In genomic region chr17:8368570-8368969, GRCm38 (mm10) we compare ENCODE assay signal across 11 mouse cellular contexts. TPM values are rescaled to one million over a fixed set of nuclear protein-coding genes. Genes with fewer than 3 reads are reported as not detected.
DNase-seq lines count a peak whose midpoint lies in the region; ATAC-seq lines count a peak whose summit lies in the region.
"Had no signal": no experiment of that assay in that cellular context is flagged by ENCODE, and none has a peak within 500 bp of the region (broad histone marks: within the 10 kb centered on the region; RNA-seq: fewer than 3 reads in every experiment).

No protein-coding gene starts in this region.

- peak overlapping the region; percentile 99 for H3K27ac ChIP-seq in hindbrain, embryonic 12.5 days
- H3K27ac ChIP-seq in midbrain, embryonic 12.5 days (replicated peaks) = peak overlapping the region; percentile 98

- ATAC-seq in hindbrain, embryonic 12.5 days (ENCODE audit: low FRiP score) = peak; percentile 76
- peak; percentile 68 for ATAC-seq in midbrain, embryonic 12.5 days (ENCODE audit: low FRiP score, low read depth)

- peak; percentile 18 for DNase-seq in ES-CJ7 (ENCODE audit: low read depth, low spot score)
- peak; percentile 63 for DNase-seq in embryo, embryonic 10 days (ENCODE audit: low spot score)
- no peak for DNase-seq in urinary bladder, postnatal 10 days (ENCODE audit: low spot score)
- no peak for DNase-seq in kidney, postnatal 10 days
- DNase-seq in gastrocnemius, postnatal 14 days = no peak
- no peak for DNase-seq in adrenal gland, adult (ENCODE audit: inconsistent age in 2 of 2, low spot score in 1 of 2)

- peaks cover 65% of the 10 kb centered on the region for H3K4me1 ChIP-seq in hindbrain, embryonic 12.5 days
- H3K4me1 ChIP-seq in midbrain, embryonic 12.5 days = peaks cover 72% of the 10 kb centered on the region

- H3K27me3 ChIP-seq in hindbrain, embryonic 12.5 days = no peaks in the 10 kb centered on the region
- H3K27me3 ChIP-seq in midbrain, embryonic 12.5 days = no peaks in the 10 kb centered on the region

- H3K9ac ChIP-seq in hindbrain, embryonic 12.5 days = 0 out of 2 replicates have a peak overlapping the region, but pooled peaks have one; percentile 28
- H3K9ac ChIP-seq in midbrain, embryonic 12.5 days (replicated peaks) = peak overlapping the region; percentile 49
- H3K9ac ChIP-seq: limb, embryonic 13.5 days had no signal

- intact Hi-C loops in gastrocnemius, postnatal 14 days (cut with DNase I; ENCODE audit: low total_unique reads) = no loop called here

- H3K4me3 ChIP-seq in hindbrain, embryonic 12.5 days = no peak overlapping the region
- H3K4me3 ChIP-seq in midbrain, embryonic 12.5 days = peak overlapping the region; percentile 18; the same call in 1 of the 2 replicates

- H3K36me3 ChIP-seq in hindbrain, embryonic 12.5 days = no peaks in the 10 kb centered on the region
- H3K36me3 ChIP-seq in midbrain, embryonic 12.5 days = no peaks in the 10 kb centered on the region
- H3K36me3 ChIP-seq: limb, embryonic 13.5 days had no signal

- H3K4me2 ChIP-seq in hindbrain, embryonic 12.5 days (replicated peaks) = peak overlapping the region; percentile 41
- H3K4me2 ChIP-seq in midbrain, embryonic 12.5 days (replicated peaks) = peak overlapping the region; percentile 43

- H3K9me3 ChIP-seq in hindbrain, embryonic 12.5 days (replicated peaks) = no peaks in the 10 kb centered on the region
- H3K9me3 ChIP-seq in midbrain, embryonic 12.5 days = no peaks in the 10 kb centered on the region
- H3K9me3 ChIP-seq: limb, embryonic 13.5 days had no signal

- 13% methylated on average over 8 of the region's 8 CpGs for WGBS in hindbrain, embryonic 12.5 days
- 5% methylated on average over 8 of the region's 8 CpGs for WGBS in midbrain, embryonic 12.5 days

RNA-seq across cellular contexts. Expression of gene T2, which starts 12.8 kb away (rescaled TPM):
- 0.77 and 0.96 TPM in 2 replicates for polyA plus RNA-seq in hindbrain, embryonic 12.5 days (2016; fragmentation: Nextera tagmentation; extraction: Ambion mirVana)
- 0.71 TPM in 1 of 2 replicates, not detected in the other for polyA plus RNA-seq in midbrain, embryonic 12.5 days (2016; fragmentation: Nextera tagmentation; extraction: Ambion mirVana)
- not detected for total RNA-seq in gastrocnemius, postnatal 14 days (2021)
- total RNA-seq: common myeloid progenitor, adult 5-6 weeks had no signal
- polyA plus RNA-seq: spleen, adult 2 months had no signal

RNA-seq across cellular contexts. Expression of gene Prr18, which starts 31.3 kb away (rescaled TPM):
- 4.3 and 4.5 TPM in 2 replicates for polyA plus RNA-seq in hindbrain, embryonic 12.5 days (2016; fragmentation: Nextera tagmentation; extraction: Ambion mirVana)
- polyA plus RNA-seq in midbrain, embryonic 12.5 days (2016; fragmentation: Nextera tagmentation; extraction: Ambion mirVana) = 3.9 and 4.1 TPM in 2 replicates
- total RNA-seq in gastrocnemius, postnatal 14 days (2021) = under 1 TPM; 0.14 to 0.18 TPM

RNA-seq across cellular contexts. Expression of gene Sft2d1, which starts 57.7 kb away (rescaled TPM):
- 109 and 112 TPM in 2 replicates for polyA plus RNA-seq in hindbrain, embryonic 12.5 days (2016; fragmentation: Nextera tagmentation; extraction: Ambion mirVana)
- polyA plus RNA-seq in midbrain, embryonic 12.5 days (2016; fragmentation: Nextera tagmentation; extraction: Ambion mirVana) = 104 TPM in 2 replicates
- total RNA-seq in gastrocnemius, postnatal 14 days (2021) = 10 to 100 TPM; 13.3 to 14.8 TPM

Comparison
In these comparisons a context has a peak if more than half of its experiments do, and no peak if none do; other contexts are left out.
1. DNase-seq: peak in ES-CJ7 (single experiment) and embryo, embryonic 10 days (single experiment); none in urinary bladder, postnatal 10 days (single experiment), kidney, postnatal 10 days (single experiment), gastrocnemius, postnatal 14 days (single experiment) and adrenal gland, adult (0 of 2).